Mouse (Mus musculus) regulatory T cell (primary cell): ENCODE data around the gene Itln1.

ENCODE experiments used
- in situ Hi-C: fragments of 300-600 bp; cut with MboI, MseI; formaldehyde crosslinking; loops from one replicate; pipeline ENCODE4 v1.15.1; 2025; ENCODE audit warnings: high pct_unique_total_duplicates

Gene Itln1

GRCm38 (mm10) chr1:171535194-171535593 is at the start of gene Itln1:
TSS of gene Itln1 (minus strand) at chr1:171535294.
- in situ Hi-C loops, result no loop called here

DNA sequence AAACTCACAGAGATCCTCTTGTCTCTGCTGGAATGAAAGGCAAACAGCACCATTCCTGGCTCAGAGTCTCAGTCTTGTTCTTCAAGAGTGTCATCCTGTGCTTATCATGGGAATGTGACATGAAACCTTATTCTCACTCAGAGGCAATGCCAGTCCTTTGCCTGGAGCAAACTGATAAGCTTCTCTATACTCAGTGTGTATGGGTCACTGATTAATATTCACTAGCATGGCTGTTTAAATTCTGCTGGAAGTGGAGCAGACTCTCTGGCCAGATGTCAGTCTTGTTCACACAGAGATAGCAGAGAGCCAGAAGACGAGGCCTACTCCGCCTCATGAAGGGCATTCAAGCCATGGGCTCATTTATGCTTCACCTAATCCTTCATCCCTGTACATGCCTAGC is 49.5 kb upstream of the Itln1 start:
- in situ Hi-C loops, result no loop called here

GRCm38 (mm10) chr1:171577168-171577567 is 42.1 kb upstream of the Itln1 start:
- in situ Hi-C loops, result no loop called here

DNA sequence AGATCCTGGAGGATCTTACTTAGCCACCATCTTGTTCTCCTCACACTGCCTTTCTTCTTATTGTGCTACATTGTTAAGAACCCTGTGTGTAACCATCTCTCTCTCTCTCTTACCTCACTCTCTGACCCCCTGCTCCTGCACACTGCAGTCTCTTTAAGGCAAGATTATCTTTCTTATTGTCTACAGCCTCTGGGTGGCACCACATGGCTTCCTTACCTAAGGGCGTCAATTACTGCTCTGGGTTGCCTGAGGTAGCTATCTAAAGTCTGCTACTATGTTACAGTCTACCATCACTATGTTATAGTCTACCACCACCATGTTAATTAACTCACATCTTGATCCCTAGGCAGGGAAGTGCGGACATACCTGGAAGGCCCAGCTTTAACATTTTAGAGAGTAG is 33.3 kb upstream of the Itln1 start:
- in situ Hi-C loops, result loop anchor here (5.0 kb wide), 1 partner anchor 106 kb away; no protein-coding TSS in a partner anchor

DNA sequence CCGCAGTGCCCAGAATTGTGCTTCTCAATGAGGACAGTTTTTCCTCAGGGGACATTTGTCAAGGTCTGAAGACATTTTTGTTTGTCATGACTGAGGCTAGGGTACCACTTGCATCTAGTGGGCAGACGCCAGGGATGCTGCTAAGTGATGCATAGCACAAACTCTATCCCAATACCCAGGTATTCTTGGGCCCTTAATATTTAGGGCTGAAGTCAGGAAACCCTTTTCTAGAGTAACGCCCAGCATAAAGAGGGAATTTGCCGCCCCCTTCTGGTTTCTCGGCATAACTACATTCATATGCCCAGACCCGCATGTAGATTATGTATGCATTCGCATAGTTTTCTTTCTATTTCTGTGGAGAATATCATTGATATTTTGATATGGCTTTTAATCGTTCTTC is 31.7 kb upstream of the Itln1 start:
- in situ Hi-C loops, result loop anchor here (5.0 kb wide), 1 partner anchor 104 kb away; no protein-coding TSS in a partner anchor

- in situ Hi-C loops, result loop anchor here (5.0 kb wide), 1 partner anchor 104 kb away; no protein-coding TSS in a partner anchor
Measured at GRCm38 (mm10) chr1:171565888-171566287, 30.8 kb upstream of the Itln1 start.

DNA sequence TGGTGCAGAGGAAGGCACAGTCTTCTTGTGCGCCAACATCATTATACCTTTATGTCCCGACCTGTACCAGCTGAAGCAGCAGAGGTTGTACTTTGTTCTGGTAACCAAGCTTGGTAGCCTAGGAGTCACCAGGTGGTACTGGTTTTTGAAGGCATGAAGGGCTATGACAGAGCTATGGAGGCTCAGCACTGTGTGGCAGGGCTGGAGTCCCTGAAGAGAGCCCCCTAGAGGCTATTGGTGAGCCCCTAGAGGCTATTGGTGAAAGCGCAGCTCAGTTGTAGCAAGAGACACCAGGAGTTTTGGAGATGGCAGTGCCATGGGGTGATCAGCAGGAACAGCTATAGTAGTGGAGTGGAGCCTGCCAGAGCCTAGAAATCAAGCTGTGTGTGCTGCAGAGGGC is 29.2 kb upstream of the Itln1 start:
- in situ Hi-C loops, result no loop called here

- in situ Hi-C loops, result no loop called here
Measured at GRCm38 (mm10) chr1:171563042-171563441, 27.9 kb upstream of the Itln1 start.

DNA sequence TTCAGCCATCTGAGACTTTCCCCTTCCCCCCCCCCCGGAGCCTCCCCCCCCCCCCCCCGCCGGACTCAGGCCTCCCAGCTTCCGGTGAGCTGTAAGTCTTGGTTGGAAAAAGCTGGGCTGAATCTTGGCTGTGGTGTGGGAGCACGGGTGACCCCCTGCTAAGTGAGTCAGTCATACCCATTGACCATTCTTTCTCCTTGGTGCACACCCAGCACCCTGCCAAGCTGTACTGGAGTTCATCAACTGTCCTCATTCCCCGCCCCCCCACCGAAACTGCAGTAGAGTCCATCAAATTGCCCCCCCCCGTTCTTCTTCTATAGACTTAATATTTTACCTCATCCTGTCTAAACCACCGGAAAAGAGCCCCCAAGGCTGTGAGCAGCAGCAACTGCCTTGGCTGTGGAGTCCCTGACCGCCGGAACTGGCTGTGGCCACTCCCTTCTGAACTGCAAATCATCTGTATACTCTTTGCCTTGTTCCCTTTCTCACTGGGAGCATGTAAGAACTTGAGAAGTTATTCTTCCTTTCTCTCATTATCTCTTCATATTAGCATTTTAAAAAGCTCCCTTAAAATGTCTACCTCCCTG is 26.6 kb upstream of the Itln1 start:
- in situ Hi-C loops, result no loop called here

- in situ Hi-C loops, result no loop called here
Measured at GRCm38 (mm10) chr1:171561200-171561599, 26.1 kb upstream of the Itln1 start.

GRCm38 (mm10) chr1:171560262-171560661 is 25.2 kb upstream of the Itln1 start:
- in situ Hi-C loops, result no loop called here

DNA sequence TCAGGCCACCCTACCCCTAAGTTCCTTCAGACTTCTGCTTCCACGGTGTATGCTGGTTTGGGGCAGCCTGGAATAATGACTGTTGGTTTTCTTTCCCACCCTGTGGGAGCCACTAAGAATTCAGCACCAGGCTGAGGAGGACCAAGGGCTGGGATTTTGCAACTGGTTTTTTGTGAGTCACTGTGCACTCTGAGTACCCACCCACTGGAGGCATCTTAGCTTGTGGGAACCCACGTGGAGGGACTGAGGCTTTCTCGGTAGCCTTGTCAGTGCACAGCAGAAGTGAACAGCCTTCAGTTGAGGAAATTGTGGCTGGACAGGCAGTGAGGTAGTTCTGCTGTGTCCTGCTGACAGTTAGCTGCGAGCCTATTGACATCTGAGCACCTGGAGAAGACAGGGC is 23.8 kb upstream of the Itln1 start, which contains the start of gene Cd244a:
TSS of gene Cd244a (plus strand) at position 296 of the 400 bp plus-strand sequence.
- in situ Hi-C loops, result loop anchor here (5.0 kb wide), 1 partner anchor 52 kb away; no protein-coding TSS in a partner anchor

- in situ Hi-C loops, result loop anchor here (5.0 kb wide), 1 partner anchor 51 kb away; no protein-coding TSS in a partner anchor
Measured at GRCm38 (mm10) chr1:171558407-171558806, 23.3 kb upstream of the Itln1 start.

- in situ Hi-C loops, result loop anchor here (5.0 kb wide), 1 partner anchor 49 kb away; no protein-coding TSS in a partner anchor
Measured at GRCm38 (mm10) chr1:171556366-171556765, 21.3 kb upstream of the Itln1 start.

DNA sequence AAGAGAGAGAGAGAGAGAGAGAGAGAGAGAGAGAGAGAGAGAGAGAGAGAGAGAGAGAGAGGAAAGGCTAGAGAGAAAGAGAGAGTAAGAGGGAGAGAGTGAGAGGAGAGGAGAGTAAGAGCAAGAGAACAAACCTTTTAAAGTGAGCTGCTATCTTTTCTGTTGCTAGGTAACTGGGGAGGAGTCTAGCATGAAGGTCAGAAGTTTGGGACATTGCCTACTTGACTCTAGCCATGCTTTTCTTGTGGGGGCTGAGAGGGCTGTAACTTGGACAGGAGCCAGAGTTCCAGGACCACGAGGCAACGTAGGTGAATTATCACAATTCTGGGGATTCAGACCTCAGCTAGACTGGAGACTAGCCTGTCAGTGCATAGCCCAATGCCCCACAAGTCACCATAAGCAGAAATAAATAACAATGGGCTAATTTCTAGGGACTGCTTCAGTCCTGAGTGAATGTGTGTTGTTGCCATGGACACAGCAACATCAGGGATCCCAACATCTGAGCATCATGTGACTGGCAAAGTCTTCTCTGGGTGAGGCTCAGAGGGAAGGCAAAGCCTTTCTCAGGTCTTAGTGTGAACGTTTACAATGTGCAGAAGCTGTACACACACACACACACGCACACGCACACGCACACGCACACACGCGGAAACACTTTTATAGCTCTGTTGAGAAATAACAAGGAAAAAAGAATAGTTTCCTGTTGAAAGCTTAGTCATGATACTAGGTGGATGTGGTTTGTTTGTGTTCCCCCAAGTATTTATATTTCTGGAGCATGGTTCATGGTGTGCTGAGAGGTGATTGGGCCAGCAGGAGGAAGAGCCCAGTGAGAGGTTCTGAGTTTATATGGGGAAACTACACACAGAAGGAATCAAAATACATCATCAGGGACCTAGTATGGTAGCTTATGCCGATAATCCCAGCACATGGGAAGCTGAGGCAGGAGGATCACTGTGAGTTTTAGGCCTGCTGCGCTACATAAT is 18.6 kb upstream of the Itln1 start:
- in situ Hi-C loops, result no loop called here

DNA sequence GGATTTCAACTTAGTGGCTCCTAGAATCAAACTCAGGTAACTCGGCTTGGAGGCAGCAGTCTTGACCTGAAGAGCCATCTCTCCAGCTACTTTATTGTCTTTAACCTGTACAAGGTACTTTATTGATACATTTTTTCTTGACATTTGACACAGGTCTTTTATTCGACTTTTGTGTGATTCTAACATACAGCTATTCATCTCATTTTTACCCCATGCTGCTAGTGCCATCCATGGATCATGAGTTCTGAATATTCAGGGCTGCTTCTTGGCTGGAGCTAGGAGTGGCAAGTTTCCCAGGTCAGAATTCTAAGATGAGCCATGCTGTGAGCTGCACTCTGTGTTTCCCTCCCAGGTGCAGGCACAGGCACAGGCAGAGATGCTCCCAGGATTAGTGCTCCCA is 17.1 kb upstream of the Itln1 start:
- in situ Hi-C loops, result no loop called here

DNA sequence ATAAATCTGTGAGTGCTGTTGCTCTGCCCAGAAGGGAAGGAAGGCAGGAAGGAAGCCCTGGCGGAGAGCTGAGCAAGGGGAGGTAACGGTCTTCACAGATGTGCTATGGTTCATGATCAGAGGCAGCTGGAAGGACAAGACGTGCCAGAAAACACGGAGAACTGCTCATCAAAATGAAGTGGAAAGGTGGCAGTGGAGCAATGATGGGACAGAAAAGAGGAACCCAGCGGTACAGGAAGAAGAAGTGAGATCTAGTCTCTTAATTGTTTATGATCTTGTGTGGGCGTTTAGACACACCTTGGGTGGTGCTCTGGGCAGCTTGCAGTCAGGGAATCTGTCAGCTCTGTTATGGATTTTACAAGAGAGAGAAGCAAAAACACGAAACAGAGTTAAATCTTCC is 16.2 kb upstream of the Itln1 start:
- in situ Hi-C loops, result no loop called here

- in situ Hi-C loops, result no loop called here
Measured at GRCm38 (mm10) chr1:171540694-171541093, 5.6 kb upstream of the Itln1 start.

GRCm38 (mm10) chr1:171534557-171534956 is 537 bp downstream of the Itln1 start:
- in situ Hi-C loops, result no loop called here

DNA sequence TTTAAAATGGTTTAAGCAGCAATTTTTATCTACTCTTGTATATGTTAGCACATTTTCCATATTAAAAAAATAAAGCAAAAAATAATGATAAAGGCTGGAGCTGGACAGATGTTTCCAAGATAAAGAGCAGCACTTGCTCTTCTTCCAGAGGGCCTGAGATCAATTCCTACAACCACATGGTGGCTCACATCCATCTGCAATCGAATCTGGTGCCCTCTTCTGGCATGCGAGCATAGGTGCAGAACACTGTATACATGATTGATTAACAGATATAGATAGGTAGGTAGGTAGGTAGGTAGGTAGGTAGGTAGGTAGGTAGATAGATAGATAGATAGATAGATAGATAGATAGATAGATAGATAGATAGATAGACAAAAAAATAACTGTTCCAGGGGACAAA is 2.3 kb downstream of the Itln1 start:
- in situ Hi-C loops, result no loop called here

GRCm38 (mm10) chr1:171531367-171531766 is 3.7 kb downstream of the Itln1 start:
- in situ Hi-C loops, result no loop called here

GRCm38 (mm10) chr1:171515557-171515956 is 19.5 kb downstream of the Itln1 start:
- in situ Hi-C loops, result no loop called here
